Mouse (Mus musculus) ZHBTc4 (cell line): ENCODE results near the gene Pfdn5.

Experiments used
- DNase-seq: peaks from one replicate; pipeline ENCODE4 v3.0.0-alpha.2; 2011; ENCODE audit warnings: low read depth, low spot score

Pfdn5 gene

DNA sequence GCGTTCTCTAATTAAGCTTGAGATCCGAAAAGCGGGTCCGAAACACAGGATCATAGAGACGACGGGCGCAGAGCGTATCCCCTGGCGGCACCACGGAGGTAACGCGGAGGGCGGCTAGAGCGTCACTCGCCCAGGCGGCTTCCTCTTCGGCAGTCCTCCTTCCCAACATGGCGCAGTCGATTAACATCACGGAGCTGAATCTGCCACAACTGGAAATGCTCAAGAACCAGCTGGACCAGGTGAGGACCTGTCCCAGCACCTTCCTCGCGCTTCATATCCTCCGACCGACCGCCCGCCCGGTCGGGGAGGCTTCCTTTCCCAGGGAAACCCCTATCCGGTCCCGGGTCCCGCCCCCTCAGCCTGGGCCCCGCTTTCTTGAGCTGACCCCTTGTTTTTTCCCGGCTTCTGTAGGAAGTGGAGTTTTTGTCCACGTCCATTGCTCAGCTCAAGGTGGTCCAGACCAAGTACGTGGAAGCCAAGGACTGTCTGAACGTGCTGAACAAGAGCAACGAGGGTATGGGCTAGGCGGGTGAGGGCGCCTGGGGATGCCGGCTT, at the start of gene Pfdn5:
Gene Pfdn5, plus strand, starts transcription at position 95 of the 555 bp plus-strand sequence.
- DNase-seq = peak; percentile 88

- DNase-seq = no peak
These were observed 47.2 kb upstream of the Pfdn5 start for GRCm38 (mm10) chr15:102278726-102279091.

GRCm38 (mm10) chr15:102279092-102279782, 46.7 kb upstream of the Pfdn5 start, which contains the start of gene Mfsd5:
Mfsd5 (plus strand) TSS chr15:102279454.
- peak; percentile 97 for DNase-seq

GRCm38 (mm10) chr15:102279783-102280520, 46.0 kb upstream of the Pfdn5 start:
- no peak for DNase-seq

- peak; percentile 17 for DNase-seq
These were observed 45.3 kb upstream of the Pfdn5 start for GRCm38 (mm10) chr15:102280623-102281022.

DNA sequence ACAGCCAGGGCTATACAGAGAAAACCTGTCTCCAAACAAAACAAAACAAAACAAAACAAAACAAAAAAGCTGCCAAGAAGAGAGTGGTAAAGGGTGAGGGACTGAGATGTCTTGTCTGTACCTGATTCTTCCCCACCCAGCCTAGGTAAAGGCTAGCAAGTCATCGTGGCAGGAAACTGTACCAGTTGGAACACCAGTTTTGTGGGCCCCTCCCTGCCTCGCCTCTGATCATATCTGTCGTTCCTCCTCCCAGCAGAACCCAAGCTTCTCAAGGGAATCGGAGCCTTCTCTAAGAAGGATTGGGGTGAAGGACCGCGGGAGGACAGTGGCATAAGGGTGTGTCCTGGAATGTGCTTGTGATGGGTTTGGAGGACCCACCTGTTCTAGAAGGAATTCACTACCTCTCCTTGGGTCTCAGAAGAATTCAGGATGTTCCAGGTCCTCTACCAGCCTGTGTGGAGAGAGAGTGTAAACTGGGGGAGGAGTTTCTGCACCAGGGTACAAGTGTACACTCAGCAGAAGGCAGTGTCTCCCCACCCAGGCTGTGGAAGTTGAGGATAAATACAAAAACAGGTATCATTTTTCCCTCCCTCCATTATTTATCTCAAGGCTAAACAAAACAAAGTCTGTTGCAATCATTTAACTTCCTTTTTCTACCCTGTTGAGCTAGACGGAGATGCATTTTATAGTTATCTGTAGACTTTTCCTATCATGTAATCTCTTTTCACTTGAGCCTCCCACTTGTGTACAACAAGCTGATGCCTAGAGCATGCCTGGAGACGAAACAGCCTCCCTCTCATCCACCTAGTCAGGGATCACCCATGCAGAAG, 43.2 kb upstream of the Pfdn5 start:
- DNase-seq = peak; percentile 45

DNA sequence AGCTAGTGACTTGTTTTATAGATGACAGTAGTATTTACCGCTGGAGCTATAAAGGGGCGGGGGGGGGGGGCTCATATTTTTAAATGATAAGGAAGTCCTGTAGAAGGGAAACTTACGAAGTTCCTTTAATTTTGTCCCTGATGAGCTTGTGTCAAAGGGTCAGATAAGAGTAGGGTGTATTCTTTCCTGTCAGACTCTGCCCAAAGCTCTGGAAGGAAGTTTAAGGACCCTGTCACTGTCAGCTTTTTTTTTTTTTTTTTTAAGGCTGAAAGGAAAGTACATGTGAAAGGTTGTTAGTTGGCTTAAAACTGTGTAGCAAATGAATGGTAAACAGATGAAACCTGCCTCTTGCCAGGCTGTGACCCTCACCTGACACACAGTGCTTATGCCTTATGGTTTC, 42.3 kb upstream of the Pfdn5 start:
- no peak for DNase-seq

GRCm38 (mm10) chr15:102287395-102287794, 38.5 kb upstream of the Pfdn5 start:
- DNase-seq = peak; percentile 59

DNA sequence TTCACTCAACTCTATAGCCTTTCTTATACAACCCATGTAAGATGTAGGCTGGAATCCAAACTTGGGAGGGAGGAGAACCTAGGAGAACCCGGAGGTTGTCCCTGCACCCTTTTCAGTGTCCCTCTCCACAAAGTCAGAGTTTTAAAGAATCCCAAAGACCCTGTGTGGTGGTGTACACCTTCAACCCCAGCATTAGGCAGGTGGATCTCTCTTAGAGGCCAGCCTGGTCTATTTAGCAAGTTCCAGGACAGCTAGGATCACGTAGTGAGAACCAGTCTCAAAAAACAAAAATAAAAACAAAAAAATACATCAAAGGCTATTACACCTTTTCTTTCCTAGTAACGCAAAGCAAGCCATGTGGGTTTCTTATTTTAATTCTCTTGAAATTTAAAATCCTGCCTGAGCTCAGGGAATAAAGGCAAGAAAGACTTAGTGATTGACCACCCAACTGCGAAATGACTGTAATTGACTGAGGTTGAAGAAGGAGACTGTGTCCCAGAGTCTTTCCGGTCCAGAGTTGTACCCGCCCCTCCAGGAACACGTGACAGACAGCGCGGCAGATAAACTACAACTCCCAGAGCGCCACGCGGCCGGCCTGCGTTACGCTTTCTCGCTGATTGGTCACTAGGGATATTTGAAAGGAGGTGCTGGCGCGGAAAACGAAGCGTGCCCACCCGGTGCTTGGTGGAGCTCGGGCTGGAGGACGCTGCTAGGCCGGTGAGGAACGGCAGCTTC, 30.1 kb upstream of the Pfdn5 start, which contains the start of gene Espl1:
Gene Espl1, plus strand, starts transcription at position 634 of the 735 bp plus-strand sequence.
- DNase-seq = peak; percentile 98

DNA sequence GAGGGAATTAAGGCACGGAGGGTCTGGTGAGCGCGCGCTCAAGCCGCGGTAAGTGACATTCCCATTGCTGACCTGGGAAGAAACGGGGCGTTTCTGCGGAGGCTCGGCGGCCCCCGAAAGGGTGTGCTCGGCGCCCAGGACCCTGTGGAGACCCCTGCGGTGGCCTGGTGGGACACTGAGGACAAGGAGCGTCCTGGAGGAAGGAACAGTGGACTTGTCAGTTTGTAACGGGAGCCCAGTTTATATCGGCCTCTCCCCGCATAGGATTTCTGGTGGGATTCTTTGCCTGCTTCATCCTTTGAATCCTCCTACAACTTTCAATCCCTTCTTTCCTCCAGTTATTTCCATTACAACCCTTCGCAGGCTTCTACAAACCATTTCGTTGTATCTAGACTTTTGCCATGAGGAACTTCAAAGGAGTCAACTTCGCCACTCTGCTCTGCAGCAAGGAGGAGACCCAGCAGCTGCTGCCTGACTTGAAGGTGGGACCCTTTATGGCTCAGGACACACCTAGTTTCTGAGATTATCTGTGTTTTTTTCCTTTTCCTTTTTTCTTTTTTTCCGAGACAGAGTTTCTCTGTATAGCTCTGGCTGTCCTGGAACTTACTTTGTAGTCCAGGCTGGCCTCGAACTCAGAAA, 29.4 kb upstream of the Pfdn5 start:
- no peak for DNase-seq

DNA sequence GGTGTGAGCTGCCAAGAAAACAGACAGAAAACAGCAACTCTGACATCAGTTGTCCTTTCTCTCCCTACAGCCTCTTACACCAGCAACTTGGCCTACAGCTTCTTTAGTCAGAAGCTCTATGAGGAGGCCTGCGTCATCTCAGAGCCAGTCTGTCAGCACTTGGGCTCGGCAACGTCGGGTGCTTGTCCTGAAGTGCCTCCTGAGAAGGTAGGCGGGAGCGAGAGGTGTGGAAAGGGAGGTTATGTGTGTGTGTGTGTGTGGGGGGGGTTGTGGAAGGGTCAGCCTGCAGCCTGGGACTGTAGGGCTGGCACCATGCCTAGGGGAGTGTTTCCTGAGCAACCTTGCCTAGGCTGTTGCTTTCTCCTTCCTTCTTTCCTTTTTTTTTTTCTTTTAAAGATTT, 23.4 kb upstream of the Pfdn5 start:
- no peak for DNase-seq

GRCm38 (mm10) chr15:102308717-102309116, 17.2 kb upstream of the Pfdn5 start:
- DNase-seq = peak; percentile 59

GRCm38 (mm10) chr15:102310074-102310845, 15.7 kb upstream of the Pfdn5 start:
- no peak for DNase-seq

DNA sequence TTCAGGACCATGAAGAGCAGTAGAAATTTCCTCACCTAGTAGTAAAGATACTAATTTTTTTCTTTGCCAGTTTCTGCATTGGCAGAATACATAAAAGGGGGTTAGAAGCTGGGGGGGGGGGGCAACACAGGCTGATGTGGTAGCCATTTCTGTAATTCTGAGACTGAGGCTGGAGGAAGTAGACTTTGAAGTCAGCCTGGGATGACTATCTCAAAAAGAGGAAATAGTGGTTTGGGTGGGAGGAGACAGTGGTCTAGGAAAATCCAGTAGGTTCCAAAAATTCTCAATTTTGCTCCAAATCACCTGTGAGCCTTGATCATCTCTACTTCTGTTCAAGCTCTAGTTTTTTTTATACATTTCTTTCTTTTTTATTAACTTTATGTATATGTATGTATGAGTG, 14.4 kb upstream of the Pfdn5 start:
- DNase-seq = no peak

DNA sequence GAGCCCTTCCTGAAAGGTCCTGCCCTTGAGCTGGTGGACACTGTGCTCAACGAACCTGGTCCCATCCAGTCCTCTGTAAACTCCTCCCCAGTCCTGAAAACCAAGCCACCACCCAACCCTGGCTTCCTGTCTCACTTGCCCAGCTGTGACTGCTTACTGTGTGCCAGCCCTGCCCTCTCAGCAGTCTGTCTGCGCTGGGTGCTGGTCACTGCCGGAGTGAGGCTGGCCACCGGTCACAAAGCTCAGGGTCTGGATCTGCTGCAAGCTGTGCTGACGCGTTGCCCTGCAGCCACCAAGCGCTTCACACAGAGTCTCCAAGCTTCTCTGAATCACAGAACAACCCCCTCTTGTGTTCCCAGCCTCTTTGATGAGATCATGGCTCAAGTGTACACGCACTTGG, 10.6 kb upstream of the Pfdn5 start:
- no peak for DNase-seq

DNA sequence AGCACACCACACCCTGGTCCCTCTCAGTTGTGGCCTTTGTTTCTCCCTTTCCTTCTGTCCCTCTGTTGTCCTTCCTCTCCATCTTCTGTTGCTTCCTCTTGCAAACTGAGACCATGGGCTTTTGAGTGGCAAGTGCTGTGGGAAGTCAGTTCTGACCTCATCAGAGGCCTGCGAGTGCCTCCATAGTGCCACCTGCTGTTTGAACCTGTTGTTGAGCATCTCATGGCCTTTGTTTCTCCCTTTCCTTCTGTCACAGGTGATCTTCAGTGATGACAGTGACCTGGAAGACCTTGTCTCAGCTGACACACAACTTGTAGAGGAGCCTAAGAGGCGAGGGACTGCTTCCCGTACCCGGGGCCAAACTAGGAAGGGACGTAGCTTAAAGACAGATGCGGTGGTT, 9.7 kb upstream of the Pfdn5 start:
- peak; percentile 84 for DNase-seq

- peak; percentile 35 for DNase-seq
These were observed 1.1 kb upstream of the Pfdn5 start for GRCm38 (mm10) chr15:102324654-102325473.

GRCm38 (mm10) chr15:102326892-102327291, 976 bp downstream of the Pfdn5 start:
- DNase-seq = no peak

GRCm38 (mm10) chr15:102331610-102332015, 5.7 kb downstream of the Pfdn5 start, which contains the start of gene Myg1:
Myg1 (plus strand) TSS chr15:102331709.
- DNase-seq = peak; percentile 92
